Mouse (Mus musculus) spleen, postnatal 4 days (tissue): ENCODE results near the gene Cyp46a1.

Source experiments
- DNase-seq, 2 experiments: peaks; one replicate each; pipeline ENCODE4 v3.0.0; 2022; ENCODE audit warnings: low spot score in 2 of 2

The Cyp46a1 gene

GRCm38 (mm10) chr12:108333895-108334445, at the start of gene Cyp46a1:
Gene Cyp46a1, plus strand, starts transcription at chr12:108334381.
- peak; percentile 88 to 93 for DNase-seq

- DNase-seq = no peak
Measured at GRCm38 (mm10) chr12:108284455-108285224, 49.5 kb upstream of the Cyp46a1 start.

GRCm38 (mm10) chr12:108285225-108286011, 48.8 kb upstream of the Cyp46a1 start:
- DNase-seq = no peak

- DNase-seq = no peak
Measured at GRCm38 (mm10) chr12:108286381-108286780, 47.8 kb upstream of the Cyp46a1 start.

GRCm38 (mm10) chr12:108287011-108287410, 47.2 kb upstream of the Cyp46a1 start:
- no peak for DNase-seq

GRCm38 (mm10) chr12:108288127-108288880, 45.9 kb upstream of the Cyp46a1 start:
- no peak for DNase-seq

- DNase-seq = no peak
Measured at GRCm38 (mm10) chr12:108292419-108292818, 41.8 kb upstream of the Cyp46a1 start.

- DNase-seq = peak; percentile 41 to 77
Measured at GRCm38 (mm10) chr12:108292957-108293356, 41.2 kb upstream of the Cyp46a1 start.

- no peak for DNase-seq
Measured at GRCm38 (mm10) chr12:108294620-108295019, 39.6 kb upstream of the Cyp46a1 start.

- no peak for DNase-seq
Measured at GRCm38 (mm10) chr12:108297033-108297432, 37.1 kb upstream of the Cyp46a1 start.

GRCm38 (mm10) chr12:108301006-108301405, 33.2 kb upstream of the Cyp46a1 start:
- no peak for DNase-seq

- no peak for DNase-seq
Measured at GRCm38 (mm10) chr12:108303778-108304365, 30.3 kb upstream of the Cyp46a1 start.

GRCm38 (mm10) chr12:108305172-108305571, 29.0 kb upstream of the Cyp46a1 start:
- no peak for DNase-seq

GRCm38 (mm10) chr12:108305812-108306794, 28.1 kb upstream of the Cyp46a1 start, which contains the start of gene Hhipl1:
Gene Hhipl1, plus strand, starts transcription at chr12:108306270.
- DNase-seq = no peak

- DNase-seq = no peak
Measured at GRCm38 (mm10) chr12:108307553-108307952, 26.6 kb upstream of the Cyp46a1 start.

GRCm38 (mm10) chr12:108308363-108308856, 25.8 kb upstream of the Cyp46a1 start:
- no peak for DNase-seq

GRCm38 (mm10) chr12:108309116-108309794, 24.9 kb upstream of the Cyp46a1 start:
- no peak for DNase-seq

GRCm38 (mm10) chr12:108310041-108310440, 24.1 kb upstream of the Cyp46a1 start:
- DNase-seq = no peak

GRCm38 (mm10) chr12:108310456-108311027, 23.6 kb upstream of the Cyp46a1 start:
- DNase-seq = no peak
